In genomic region chr19:55750048-55750447, GRCm38 (mm10) we compare ENCODE assay signal across 15 mouse cellular contexts. TPM values are rescaled to one million over a fixed set of nuclear protein-coding genes. Genes with fewer than 3 reads are reported as not detected.
DNase-seq lines count a peak whose midpoint lies in the region; ATAC-seq and TF ChIP-seq lines count a peak whose summit lies in the region.
"Had no signal": no experiment of that assay in that cellular context is flagged by ENCODE, and none has a peak within 500 bp of the region (broad histone marks: within the 10 kb centered on the region; RNA-seq: fewer than 3 reads in every experiment).

No protein-coding gene starts in this region.

- no peaks in the 10 kb centered on the region; the same call in 1 of the 2 replicates for H3K36me3 ChIP-seq in heart, embryonic 11.5 days (ENCODE audit: control insufficient read depth, insufficient read depth, low read length)
- H3K36me3 ChIP-seq in heart, adult 2 months (ENCODE audit: control insufficient read depth, insufficient read depth, low read length): peaks cover 21% of the 10 kb centered on the region
- peaks cover 18% of the 10 kb centered on the region for H3K36me3 ChIP-seq in embryonic facial prominence, embryonic 10.5 days (replicated peaks)
- no peaks in the 10 kb centered on the region for H3K36me3 ChIP-seq in hindbrain, embryonic 13.5 days
- no peaks in the 10 kb centered on the region for H3K36me3 ChIP-seq in midbrain, embryonic 14.5 days (ENCODE audit: control insufficient read depth, insufficient read depth, low read length)
- H3K36me3 ChIP-seq: G1E; heart, embryonic 15.5 days had no signal

- 0 out of 2 replicates have a peak overlapping the region, but pooled peaks have one; percentile 16 for H3K9ac ChIP-seq in heart, embryonic 11.5 days (ENCODE audit: low read depth, low read length)
- no peak overlapping the region for H3K9ac ChIP-seq in heart, adult 2 months (ENCODE audit: low read depth, low read length)
- H3K9ac ChIP-seq in hindbrain, embryonic 13.5 days: no peak overlapping the region
- peak overlapping the region; percentile 54; the same call in 1 of the 2 replicates for H3K9ac ChIP-seq in midbrain, embryonic 14.5 days (replicated peaks; ENCODE audit: low read length)
- H3K9ac ChIP-seq: heart, embryonic 15.5 days had no signal

- no peak for ATAC-seq in heart, embryonic 11.5 days (replicated peaks; ENCODE audit: insufficient number of reproducible peaks, low FRiP score, low TSS enrichment)
- ATAC-seq in hindbrain, embryonic 13.5 days (ENCODE audit: low FRiP score): no peak
- no peak for ATAC-seq in midbrain, embryonic 14.5 days (ENCODE audit: low FRiP score, low TSS enrichment)
- no peak for ATAC-seq in activated CD4-positive, CD25-positive, alpha-beta regulatory T cell, adult 4 months

- 0 out of 2 replicates have a peak overlapping the region, but pooled peaks have one; percentile 41 for H3K27ac ChIP-seq in heart, embryonic 11.5 days (ENCODE audit: low read depth, low read length)
- no peak overlapping the region for H3K27ac ChIP-seq in heart, adult 2 months
- H3K27ac ChIP-seq in embryonic facial prominence, embryonic 10.5 days (replicated peaks): peak overlapping the region; percentile 16; the same call in 1 of the 2 replicates
- no peak overlapping the region for H3K27ac ChIP-seq in hindbrain, embryonic 13.5 days
- peak overlapping the region; percentile 84; the same call in 1 of the 2 replicates for H3K27ac ChIP-seq in midbrain, embryonic 14.5 days (replicated peaks; ENCODE audit: low read depth, low read length)
- H3K27ac ChIP-seq: heart, embryonic 15.5 days had no signal

- TF ChIP-seq CTCF in heart, adult 2 months (IDR thresholded peaks at IDR 0.05): no peak

- no peak overlapping the region for H3K4me2 ChIP-seq in heart, embryonic 11.5 days
- H3K4me2 ChIP-seq in hindbrain, embryonic 13.5 days: peak overlapping the region; percentile 33
- peak overlapping the region; percentile 72 for H3K4me2 ChIP-seq in midbrain, embryonic 14.5 days (ENCODE audit: low read length)

- peaks cover 2% of the 10 kb centered on the region; the same call in 1 of the 2 replicates for H3K79me2 ChIP-seq in heart, adult 2 months (replicated peaks; ENCODE audit: control insufficient read depth, insufficient read depth, low read length)

- TF ChIP-seq POLR2A in heart, adult 2 months (IDR thresholded peaks at IDR 0.05; ENCODE audit: insufficient read depth, low read depth, low read length): no peak

- WGBS in heart, embryonic 11.5 days (ENCODE audit: insufficient replicate concordance): 67% methylated on average over 13 of the region's 13 CpGs
- WGBS in heart, adult 2 months: 88% methylated on average over 13 of the region's 13 CpGs
- 37% methylated on average over 13 of the region's 13 CpGs for WGBS in embryonic facial prominence, embryonic 10.5 days
- WGBS in hindbrain, embryonic 13.5 days: 20% methylated on average over 13 of the region's 13 CpGs
- 31% methylated on average over 13 of the region's 13 CpGs for WGBS in midbrain, embryonic 14.5 days

- H3K4me1 ChIP-seq in heart, embryonic 11.5 days (ENCODE audit: control insufficient read depth, insufficient read depth, low read length): peaks cover 86% of the 10 kb centered on the region
- peaks cover 6% of the 10 kb centered on the region for H3K4me1 ChIP-seq in heart, adult 2 months (ENCODE audit: control insufficient read depth, insufficient read depth, low read length)
- H3K4me1 ChIP-seq in embryonic facial prominence, embryonic 10.5 days: peaks cover 92% of the 10 kb centered on the region
- peaks cover 59% of the 10 kb centered on the region for H3K4me1 ChIP-seq in hindbrain, embryonic 13.5 days (replicated peaks)
- H3K4me1 ChIP-seq in midbrain, embryonic 14.5 days (ENCODE audit: control insufficient read depth, insufficient read depth, low read length): peaks cover 65% of the 10 kb centered on the region

- H3K9me3 ChIP-seq in heart, embryonic 11.5 days (replicated peaks; ENCODE audit: control insufficient read depth, low read length): no peaks in the 10 kb centered on the region
- no peaks in the 10 kb centered on the region for H3K9me3 ChIP-seq in embryonic facial prominence, embryonic 10.5 days
- H3K9me3 ChIP-seq in hindbrain, embryonic 13.5 days: no peaks in the 10 kb centered on the region
- no peaks in the 10 kb centered on the region for H3K9me3 ChIP-seq in midbrain, embryonic 14.5 days (ENCODE audit: control insufficient read depth, low read length)
- H3K9me3 ChIP-seq: G1E; heart, embryonic 15.5 days had no signal

- H3K27me3 ChIP-seq in heart, embryonic 11.5 days (ENCODE audit: control insufficient read depth, insufficient read depth, low read length): no peaks in the 10 kb centered on the region
- no peaks in the 10 kb centered on the region for H3K27me3 ChIP-seq in heart, adult 2 months (ENCODE audit: control insufficient read depth, insufficient read depth, low read length)
- H3K27me3 ChIP-seq in embryonic facial prominence, embryonic 10.5 days (replicated peaks; ENCODE audit: low read depth, poor library complexity, severe bottlenecking): no peaks in the 10 kb centered on the region
- peaks cover 68% of the 10 kb centered on the region for H3K27me3 ChIP-seq in hindbrain, embryonic 13.5 days
- H3K27me3 ChIP-seq in midbrain, embryonic 14.5 days (ENCODE audit: control insufficient read depth, insufficient read depth, low read length): no peaks in the 10 kb centered on the region; the same call in 1 of the 2 replicates
- H3K27me3 ChIP-seq: heart, embryonic 15.5 days had no signal

- no peak for DNase-seq in heart, adult 2 months
- DNase-seq in embryonic facial prominence, embryonic 10.5 days (ENCODE audit: low spot score): no peak
- peak; percentile 53 for DNase-seq in midbrain, embryonic 14.5 days
- DNase-seq in layer of hippocampus, adult 8-10 months (ENCODE audit: low spot score in 2 of 2): no peak
- DNase-seq in urinary bladder, postnatal 10 days (ENCODE audit: low spot score): no peak
- DNase-seq: cerebellum, adult 11-12 months; kidney, postnatal 25 days; liver; lung, postnatal 14 days; thymus, postnatal 36 days had no signal

- intact Hi-C loops in heart, adult 2 months (cut with DNase I): loop anchor here (5.0 kb wide), 1 partner anchor 188 kb away; no protein-coding TSS in a partner anchor

- no peak for TF ChIP-seq EP300 in heart, adult 2 months (IDR thresholded peaks at IDR 0.05; ENCODE audit: insufficient read depth, low read depth, low read length)

- H3K4me3 ChIP-seq in heart, embryonic 11.5 days (ENCODE audit: low read depth, low read length): no peak overlapping the region
- H3K4me3 ChIP-seq in heart, adult 2 months: no peak overlapping the region
- peak overlapping the region; percentile 41; the same call in 1 of the 2 replicates for H3K4me3 ChIP-seq in embryonic facial prominence, embryonic 10.5 days
- H3K4me3 ChIP-seq in hindbrain, embryonic 13.5 days: no peak overlapping the region
- H3K4me3 ChIP-seq in midbrain, embryonic 14.5 days (replicated peaks; ENCODE audit: low read depth, low read length): 0 out of 2 replicates have a peak overlapping the region, but pooled peaks have one; percentile 60
- H3K4me3 ChIP-seq: heart, embryonic 15.5 days had no signal

RNA-seq across cellular contexts. Expression of gene Tcf7l2, which starts 8.4 kb away (rescaled TPM):
- 67.1 and 82.0 TPM in 2 replicates for polyA plus RNA-seq in heart, embryonic 11.5 days (2014; fragmentation: Nextera tagmentation; extraction: Ambion mirVana)
- 10 to 100 TPM; 13.9 to 14.4 TPM for total RNA-seq in heart, adult 2 months (2021)
- 11.1 TPM in 2 replicates for polyA plus RNA-seq in heart, adult 2 months (2012; rRNA removed)
- 94.5 and 111 TPM in 2 replicates for polyA plus RNA-seq in embryonic facial prominence, embryonic 10.5 days (2016; fragmentation: Nextera tagmentation; extraction: Ambion mirVana)
- 29.6 and 36.3 TPM in 2 replicates for polyA plus RNA-seq in hindbrain, embryonic 13.5 days (2015; fragmentation: Nextera tagmentation; extraction: Ambion mirVana)
- polyA plus RNA-seq in midbrain, embryonic 14.5 days (2014; fragmentation: Nextera tagmentation; extraction: Ambion mirVana): 720 and 768 TPM in 2 replicates
- 10 to 100 TPM in 2 of 4 experiments, 1 to 10 TPM in 2; 7.6 to 12.1 (median 9.9) TPM for total RNA-seq in layer of hippocampus, adult 8-10 months (2022)
- polyA plus RNA-seq in activated CD4-positive, CD25-positive, alpha-beta regulatory T cell, adult 4 months (2017; shearing (Covaris generic)): 1 to 10 TPM; 1.6 TPM

Comparison
In these comparisons a context has a peak if more than half of its experiments do, and no peak if none do; other contexts are left out.
1. H3K27ac ChIP-seq: peak in heart, embryonic 11.5 days (single experiment), embryonic facial prominence, embryonic 10.5 days (single experiment) and midbrain, embryonic 14.5 days (single experiment); none in heart, adult 2 months (single experiment) and hindbrain, embryonic 13.5 days (single experiment).
2. H3K9ac ChIP-seq: peak in heart, embryonic 11.5 days (single experiment) and midbrain, embryonic 14.5 days (single experiment); none in heart, adult 2 months (single experiment) and hindbrain, embryonic 13.5 days (single experiment).
3. H3K4me3 ChIP-seq: peak in embryonic facial prominence, embryonic 10.5 days (single experiment) and midbrain, embryonic 14.5 days (single experiment); none in heart, embryonic 11.5 days (single experiment), heart, adult 2 months (single experiment) and hindbrain, embryonic 13.5 days (single experiment).